ENCODE assay signal across 16 mouse cellular contexts in genomic region chr1:157037246-157037991, GRCm38 (mm10).
DNase-seq lines count a peak whose midpoint lies in the region; ATAC-seq lines count a peak whose summit lies in the region.
"Had no signal": no experiment of that assay in that cellular context is flagged by ENCODE, and none has a peak within 500 bp of the region (broad histone marks: within the 10 kb centered on the region; RNA-seq: fewer than 3 reads in every experiment).

No protein-coding gene starts in this region.

- no peak overlapping the region for H3K4me2 ChIP-seq in hindbrain, embryonic 12.5 days (replicated peaks)
- no peak overlapping the region for H3K4me2 ChIP-seq in hindbrain, embryonic 16.5 days (ENCODE audit: low read length)
- H3K4me2 ChIP-seq in midbrain, embryonic 11.5 days = no peak overlapping the region
- no peak overlapping the region for H3K4me2 ChIP-seq in forebrain, embryonic 11.5 days (ENCODE audit: low read depth, low read length, severe bottlenecking)
- H3K4me2 ChIP-seq in forebrain, embryonic 14.5 days (ENCODE audit: low read length) = no peak overlapping the region
- H3K4me2 ChIP-seq: embryonic facial prominence, embryonic 13.5 days; neural tube, embryonic 12.5 days had no signal

- no peak for ATAC-seq in hindbrain, embryonic 12.5 days (ENCODE audit: low FRiP score)
- no peak for ATAC-seq in hindbrain, embryonic 16.5 days
- ATAC-seq in midbrain, embryonic 11.5 days (ENCODE audit: low FRiP score) = no peak
- ATAC-seq in forebrain, embryonic 11.5 days (replicated peaks; ENCODE audit: low FRiP score) = no peak
- no peak for ATAC-seq in forebrain, embryonic 14.5 days

- H3K27me3 ChIP-seq in hindbrain, embryonic 12.5 days = no peaks in the 10 kb centered on the region
- H3K27me3 ChIP-seq in hindbrain, embryonic 16.5 days (replicated peaks; ENCODE audit: control insufficient read depth, insufficient read depth, low read length) = no peaks in the 10 kb centered on the region
- H3K27me3 ChIP-seq in midbrain, embryonic 10.5 days (ENCODE audit: low read depth, poor library complexity, severe bottlenecking) = no peaks in the 10 kb centered on the region
- no peaks in the 10 kb centered on the region for H3K27me3 ChIP-seq in midbrain, embryonic 11.5 days (ENCODE audit: control insufficient read depth, insufficient read depth, low read length)
- H3K27me3 ChIP-seq in forebrain, embryonic 11.5 days (ENCODE audit: control insufficient read depth, insufficient read depth, low read length) = no peaks in the 10 kb centered on the region
- H3K27me3 ChIP-seq in forebrain, embryonic 14.5 days (replicated peaks; ENCODE audit: control insufficient read depth, insufficient read depth, low read length) = no peaks in the 10 kb centered on the region
- H3K27me3 ChIP-seq: embryonic facial prominence, embryonic 13.5 days; neural tube, embryonic 12.5 days had no signal

- no peak overlapping the region for H3K9ac ChIP-seq in hindbrain, embryonic 12.5 days
- H3K9ac ChIP-seq in hindbrain, embryonic 16.5 days (ENCODE audit: low read depth, low read length) = no peak overlapping the region
- no peak overlapping the region for H3K9ac ChIP-seq in midbrain, embryonic 11.5 days (ENCODE audit: low read length)
- no peak overlapping the region for H3K9ac ChIP-seq in forebrain, embryonic 11.5 days (ENCODE audit: low read length)
- no peak overlapping the region for H3K9ac ChIP-seq in forebrain, embryonic 14.5 days (ENCODE audit: low read length)
- H3K9ac ChIP-seq: embryonic facial prominence, embryonic 13.5 days; liver, embryonic 14.5 days; neural tube, embryonic 12.5 days had no signal

- 89% methylated on average over 10 of the region's 10 CpGs for WGBS in hindbrain, embryonic 12.5 days
- WGBS in hindbrain, embryonic 16.5 days = 85% methylated on average over 10 of the region's 10 CpGs
- 85% methylated on average over 10 of the region's 10 CpGs for WGBS in midbrain, embryonic 10.5 days
- 87% methylated on average over 10 of the region's 10 CpGs for WGBS in midbrain, embryonic 11.5 days
- 84% methylated on average over 10 of the region's 10 CpGs for WGBS in forebrain, embryonic 11.5 days
- 79% methylated on average over 10 of the region's 10 CpGs for whole genome bisulfite sequencing in forebrain, embryonic 14.5 days

- no peak for DNase-seq in midbrain, embryonic 10.5 days (ENCODE audit: low spot score)
- DNase-seq in midbrain, embryonic 11.5 days (ENCODE audit: low spot score, missing footprints) = no peak
- DNase-seq in forebrain, embryonic 11.5 days (ENCODE audit: low spot score) = peak; percentile 33
- DNase-seq in forebrain, embryonic 14.5 days (ENCODE audit: low spot score) = no peak
- DNase-seq in frontal cortex, adult 2 months (ENCODE audit: extremely low spot score in 1 of 2, low spot score in 1 of 2) = no peak
- DNase-seq: cerebellum, adult 8-10 months; kidney, adult 11 months; right cerebral cortex, postnatal 25 days; thymus, postnatal 36 days had no signal

- no peaks in the 10 kb centered on the region for H3K36me3 ChIP-seq in hindbrain, embryonic 12.5 days
- no peaks in the 10 kb centered on the region for H3K36me3 ChIP-seq in hindbrain, embryonic 16.5 days (ENCODE audit: control insufficient read depth, insufficient read depth, low read length)
- no peaks in the 10 kb centered on the region for H3K36me3 ChIP-seq in midbrain, embryonic 10.5 days
- no peaks in the 10 kb centered on the region for H3K36me3 ChIP-seq in midbrain, embryonic 11.5 days (ENCODE audit: control insufficient read depth, insufficient read depth, low read length)
- H3K36me3 ChIP-seq in forebrain, embryonic 11.5 days (ENCODE audit: control insufficient read depth, insufficient read depth, low read length) = no peaks in the 10 kb centered on the region
- no peaks in the 10 kb centered on the region for H3K36me3 ChIP-seq in forebrain, embryonic 14.5 days (ENCODE audit: control insufficient read depth, insufficient read depth, low read length)
- H3K36me3 ChIP-seq: embryonic facial prominence, embryonic 13.5 days; G1E; neural tube, embryonic 12.5 days had no signal

- H3K9me3 ChIP-seq in hindbrain, embryonic 12.5 days (replicated peaks) = no peaks in the 10 kb centered on the region
- H3K9me3 ChIP-seq in hindbrain, embryonic 16.5 days (ENCODE audit: control insufficient read depth, low read length) = no peaks in the 10 kb centered on the region
- H3K9me3 ChIP-seq in midbrain, embryonic 10.5 days (replicated peaks) = no peaks in the 10 kb centered on the region
- H3K9me3 ChIP-seq in midbrain, embryonic 11.5 days (ENCODE audit: control insufficient read depth, low read length) = no peaks in the 10 kb centered on the region
- H3K9me3 ChIP-seq in forebrain, embryonic 11.5 days (ENCODE audit: control insufficient read depth, low read length) = no peaks in the 10 kb centered on the region
- no peaks in the 10 kb centered on the region; the same call in 1 of the 2 replicates for H3K9me3 ChIP-seq in forebrain, embryonic 14.5 days (replicated peaks; ENCODE audit: control insufficient read depth, low read length)
- H3K9me3 ChIP-seq: embryonic facial prominence, embryonic 13.5 days; neural tube, embryonic 12.5 days had no signal

- no peak overlapping the region for H3K4me3 ChIP-seq in hindbrain, embryonic 12.5 days
- H3K4me3 ChIP-seq in hindbrain, embryonic 16.5 days (ENCODE audit: low read length) = no peak overlapping the region
- no peak overlapping the region for H3K4me3 ChIP-seq in midbrain, embryonic 10.5 days
- no peak overlapping the region for H3K4me3 ChIP-seq in midbrain, embryonic 11.5 days (ENCODE audit: low read depth, low read length)
- no peak overlapping the region for H3K4me3 ChIP-seq in forebrain, embryonic 11.5 days (ENCODE audit: low read depth, low read length)
- no peak overlapping the region for H3K4me3 ChIP-seq in forebrain, embryonic 14.5 days (ENCODE audit: low read depth, low read length)
- H3K4me3 ChIP-seq: embryonic facial prominence, embryonic 13.5 days; neural tube, embryonic 12.5 days had no signal

- peaks cover 43% of the 10 kb centered on the region for H3K4me1 ChIP-seq in hindbrain, embryonic 12.5 days
- peaks cover 10% of the 10 kb centered on the region for H3K4me1 ChIP-seq in hindbrain, embryonic 16.5 days (ENCODE audit: control insufficient read depth, insufficient read depth, low read depth, low read length)
- H3K4me1 ChIP-seq in midbrain, embryonic 10.5 days = peaks cover 47% of the 10 kb centered on the region
- H3K4me1 ChIP-seq in midbrain, embryonic 11.5 days (ENCODE audit: control insufficient read depth, insufficient read depth, low read length) = peaks cover 22% of the 10 kb centered on the region
- peaks cover 4% of the 10 kb centered on the region; the same call in 1 of the 2 replicates for H3K4me1 ChIP-seq in forebrain, embryonic 11.5 days (replicated peaks; ENCODE audit: control insufficient read depth, insufficient read depth, low read length)
- peaks cover 35% of the 10 kb centered on the region for H3K4me1 ChIP-seq in forebrain, embryonic 14.5 days (ENCODE audit: control insufficient read depth, insufficient read depth, low read length)

- 0 out of 2 replicates have a peak overlapping the region, but pooled peaks have one; percentile 79 for H3K27ac ChIP-seq in hindbrain, embryonic 12.5 days
- no peak overlapping the region for H3K27ac ChIP-seq in hindbrain, embryonic 16.5 days (ENCODE audit: low read depth, low read length)
- peak overlapping the region; percentile 78 for H3K27ac ChIP-seq in midbrain, embryonic 10.5 days (replicated peaks)
- no peak overlapping the region for H3K27ac ChIP-seq in midbrain, embryonic 11.5 days (ENCODE audit: low read depth, low read length)
- no peak overlapping the region for H3K27ac ChIP-seq in forebrain, embryonic 11.5 days (ENCODE audit: low read depth, low read length)
- H3K27ac ChIP-seq in forebrain, embryonic 14.5 days (ENCODE audit: low read depth, low read length) = peak overlapping the region; percentile 95; the same call in 1 of the 2 replicates
- H3K27ac ChIP-seq: kidney, postnatal 0 days; neural tube, embryonic 12.5 days had no signal

Comparison
In these comparisons a context has a peak if more than half of its experiments do, and no peak if none do; other contexts are left out.
1. H3K27ac ChIP-seq: peak in hindbrain, embryonic 12.5 days (single experiment), midbrain, embryonic 10.5 days (single experiment) and forebrain, embryonic 14.5 days (single experiment); none in hindbrain, embryonic 16.5 days (single experiment), midbrain, embryonic 11.5 days (single experiment) and forebrain, embryonic 11.5 days (single experiment).